Mouse (Mus musculus) left cerebral cortex, postnatal 25 days (tissue): ENCODE measurements around the gene Sirt3. TPM values are rescaled to one million over a fixed set of nuclear protein-coding genes. Genes with fewer than 3 reads are reported as not detected.

Experiments
- DNase-seq, 2 experiments: peaks; one replicate each; pipeline ENCODE4 v3.0.0; 2022; ENCODE audit warnings: low spot score in 2 of 2, mixed read lengths in 1 of 2
- intact Hi-C: fragments of 180-260 bp; cut with DNase I; formaldehyde crosslinking; loops from one replicate; pipeline ENCODE4 v1.15.1; 2025
- total RNA-seq, 2 experiments: library from RNA; stranded (reverse); gene quantifications; 2 replicates each; pipeline ENCODE4 v1.2.3; 2021

The Sirt3 gene
- total RNA-seq, 2 experiments from 2014 or later = 77.1 to 78.2 TPM

- peak; percentile 82 to 95 for DNase-seq
- intact Hi-C loops = loop anchor here (1.0 to 2.0 kb wide), 2 partner anchors 25 to 205 kb away; partner anchors contain the start of genes B4galnt4 and Psmd13
Measured at GRCm38 (mm10) chr7:140855860-140856784, 26.0 kb downstream of the Sirt3 start, which contains the start of gene Gm45785. Gene Gm45785 (minus strand): TSS chr7:140856331.

GRCm38 (mm10) chr7:140855181-140855580 lies 26.9 kb downstream of the Sirt3 start:
- intact Hi-C loops = no loop called here

DNA sequence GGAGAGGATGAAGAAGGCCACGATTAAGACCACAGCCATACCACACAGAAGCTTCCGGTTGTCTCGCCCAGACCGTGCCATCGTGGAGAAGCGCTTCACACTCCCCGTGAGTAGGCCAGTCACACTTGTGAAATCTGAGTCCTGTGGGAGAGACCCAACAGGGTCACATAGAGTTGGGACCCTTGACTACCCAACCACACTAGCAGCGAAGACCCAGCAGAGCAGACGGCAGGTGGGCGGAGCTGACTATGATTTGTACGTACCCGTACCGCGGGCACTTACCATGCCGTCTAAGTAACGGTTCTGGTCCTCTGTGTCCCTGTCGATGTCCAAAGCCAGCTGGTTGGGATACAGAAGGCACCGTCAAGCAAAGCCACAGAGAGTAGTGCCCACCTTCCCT lies 27.6 kb downstream of the Sirt3 start:
- intact Hi-C loops = no loop called here
- no peak for DNase-seq

More at GRCm38 (mm10) chr7:140855181-140855580, 26.9 kb downstream of the Sirt3 start:
- no peak for DNase-seq

- no peak for DNase-seq
- intact Hi-C loops = no loop called here
Measured at GRCm38 (mm10) chr7:140853386-140853785, 28.7 kb downstream of the Sirt3 start.

GRCm38 (mm10) chr7:140851916-140852315 lies 30.2 kb downstream of the Sirt3 start:
- intact Hi-C loops = no loop called here

GRCm38 (mm10) chr7:140848591-140848990 lies 33.5 kb downstream of the Sirt3 start:
- intact Hi-C loops = no loop called here
- DNase-seq = no peak

More at GRCm38 (mm10) chr7:140851916-140852315, 30.2 kb downstream of the Sirt3 start:
- no peak for DNase-seq

DNA sequence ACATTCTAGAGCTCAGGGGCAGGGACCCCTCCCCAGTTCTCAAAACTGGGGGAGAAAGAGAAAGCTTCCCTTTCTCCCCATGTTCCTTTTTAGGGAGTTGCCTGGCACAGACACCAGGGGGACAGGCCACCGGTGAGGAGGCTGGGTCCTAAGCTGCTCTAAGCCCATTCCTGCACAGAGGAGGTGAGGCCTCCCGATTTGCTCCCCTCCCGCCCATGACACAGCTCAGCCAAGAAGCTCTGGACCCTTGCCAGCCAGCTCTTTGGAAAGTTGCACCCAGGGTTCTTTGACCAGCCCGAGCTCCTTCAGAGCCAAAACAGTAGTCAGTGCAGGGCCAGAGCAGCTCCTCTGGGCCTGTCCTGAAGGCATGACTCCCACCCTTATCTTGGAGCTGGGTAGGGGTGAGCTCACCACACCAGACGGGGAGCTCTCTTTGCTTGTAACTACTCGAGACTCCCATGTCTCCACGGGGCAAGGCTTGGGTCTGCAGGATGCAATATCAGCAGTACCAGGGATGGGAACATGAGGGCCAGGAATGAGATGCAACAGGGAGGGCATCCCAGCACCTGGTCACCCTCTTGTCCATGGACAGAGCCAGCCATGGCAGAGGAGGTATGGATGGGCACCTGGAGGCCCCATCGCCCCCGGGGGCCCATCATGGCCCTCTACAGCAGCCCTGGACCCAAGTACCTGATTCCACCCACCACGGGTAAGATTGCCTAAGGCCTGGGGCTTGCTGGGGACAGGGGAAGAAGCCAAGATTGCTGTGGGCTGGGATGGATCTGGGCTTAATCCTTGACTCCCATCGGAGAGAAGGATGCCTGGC lies 34.1 kb downstream of the Sirt3 start, which contains the start of gene Odf3:
Gene Odf3 (plus strand): TSS at position 51 of the 826 bp plus-strand sequence.
- intact Hi-C loops = no loop called here
- no peak for DNase-seq

GRCm38 (mm10) chr7:140846676-140847075 lies 35.4 kb downstream of the Sirt3 start:
- intact Hi-C loops = no loop called here
- no peak for DNase-seq

GRCm38 (mm10) chr7:140845683-140846082 lies 36.4 kb downstream of the Sirt3 start:
- intact Hi-C loops = loop anchor here (1.0 kb wide), 1 partner anchor 203 kb away; no protein-coding TSS in a partner anchor
- no peak for DNase-seq

DNA sequence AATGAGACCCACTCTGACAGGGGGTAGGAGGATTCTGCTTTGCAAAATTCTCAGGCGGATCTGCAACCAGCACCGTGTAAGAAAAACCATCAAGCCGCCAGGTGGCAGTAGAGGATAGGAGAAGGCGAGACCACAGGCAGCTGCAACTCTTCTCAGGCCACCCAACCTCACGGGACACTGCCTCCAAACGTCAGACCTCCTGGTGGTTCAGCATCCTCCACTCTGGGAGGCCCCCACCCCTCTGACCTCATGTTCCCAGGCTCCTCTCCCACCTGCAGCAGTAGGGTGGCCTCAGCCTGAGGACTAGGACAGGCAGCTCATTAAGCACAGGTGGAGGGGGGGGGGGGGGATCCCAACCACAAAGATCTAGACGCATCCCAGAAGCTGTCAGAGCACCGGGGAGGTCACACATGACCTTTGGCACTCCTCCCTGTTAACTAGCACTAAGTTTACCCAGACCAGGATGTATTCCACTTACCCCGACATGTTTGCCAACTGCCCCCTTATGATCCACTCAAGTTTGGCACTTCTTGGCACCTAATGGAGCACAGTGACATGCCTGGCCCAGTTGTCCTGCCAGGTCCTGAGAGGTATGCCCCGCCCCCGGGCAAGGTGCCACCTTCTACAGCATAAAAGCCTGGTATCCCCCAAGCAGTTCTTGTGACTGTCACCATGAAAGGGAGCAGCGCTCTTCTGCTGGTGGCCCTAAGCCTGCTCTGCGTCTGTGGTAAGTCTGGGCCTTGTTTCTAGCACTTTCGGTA lies 37.0 kb downstream of the Sirt3 start, which contains the start of gene Scgb1c1:
Gene Scgb1c1 (plus strand): TSS at position 643 of the 761 bp plus-strand sequence.
- peak; percentile 83 to 91 for DNase-seq
- intact Hi-C loops = loop anchor here (1.0 kb wide), 2 partner anchors 58 to 203 kb away; no protein-coding TSS in a partner anchor

GRCm38 (mm10) chr7:140843806-140844205 lies 38.3 kb downstream of the Sirt3 start:
- intact Hi-C loops = loop anchor here (1.0 kb wide), 1 partner anchor 59 kb away; no protein-coding TSS in a partner anchor
- DNase-seq = no peak

DNA sequence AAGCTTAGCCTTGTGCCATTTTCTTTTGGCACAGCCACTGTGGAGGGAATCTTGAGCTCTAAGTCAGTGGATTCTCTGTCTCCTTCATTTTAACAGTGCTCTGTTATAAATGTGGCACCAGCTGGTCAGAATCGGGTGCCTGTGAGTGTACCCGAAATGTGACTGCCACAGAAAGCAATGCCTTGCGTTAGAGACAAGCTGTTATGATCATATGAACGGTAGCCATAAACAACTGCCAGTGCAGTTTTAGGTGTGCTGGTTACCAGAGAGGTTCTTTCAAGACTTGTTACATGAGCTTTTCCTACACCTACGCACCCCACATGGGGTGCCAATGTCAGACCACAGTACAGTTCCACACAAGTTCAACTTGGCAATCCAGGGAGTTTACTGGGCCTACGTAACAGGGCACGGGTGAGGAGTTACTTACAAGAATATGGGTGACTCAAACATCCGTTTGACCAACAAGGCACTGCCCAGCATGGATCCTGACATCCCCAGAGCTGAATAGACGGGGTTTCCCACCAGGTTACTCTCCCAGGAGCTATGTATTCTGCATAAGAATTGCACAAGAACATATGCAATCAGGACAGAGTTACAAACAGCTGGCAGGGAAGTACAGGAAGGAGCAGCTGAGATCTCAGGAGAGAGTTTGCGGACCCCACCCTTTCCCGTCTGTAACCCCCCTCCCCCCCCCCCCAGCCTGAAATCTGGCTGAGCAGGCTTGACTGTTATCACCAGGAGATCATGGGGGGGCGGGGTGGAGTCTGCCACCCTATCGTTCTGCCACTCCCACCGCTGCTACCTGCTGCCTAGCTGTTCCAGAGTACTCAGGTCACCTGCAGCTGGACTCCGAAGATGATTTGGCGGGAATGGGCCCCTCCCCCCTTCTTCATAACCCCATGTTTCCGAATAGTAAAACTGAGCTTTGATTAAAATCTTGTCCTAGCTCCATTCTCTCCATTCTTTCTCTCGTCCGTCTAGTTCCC lies 41.1 kb downstream of the Sirt3 start:
- no peak for DNase-seq
- intact Hi-C loops = no loop called here

- intact Hi-C loops = no loop called here
- no peak for DNase-seq
Measured at GRCm38 (mm10) chr7:140839556-140839955, 42.6 kb downstream of the Sirt3 start.

GRCm38 (mm10) chr7:140836243-140837115 lies 45.6 kb downstream of the Sirt3 start:
- DNase-seq = peak in 1 of 2 experiments; percentile 84
- intact Hi-C loops = no loop called here

GRCm38 (mm10) chr7:140835758-140836087 lies 46.4 kb downstream of the Sirt3 start:
- DNase-seq = no peak
- intact Hi-C loops = no loop called here

DNA sequence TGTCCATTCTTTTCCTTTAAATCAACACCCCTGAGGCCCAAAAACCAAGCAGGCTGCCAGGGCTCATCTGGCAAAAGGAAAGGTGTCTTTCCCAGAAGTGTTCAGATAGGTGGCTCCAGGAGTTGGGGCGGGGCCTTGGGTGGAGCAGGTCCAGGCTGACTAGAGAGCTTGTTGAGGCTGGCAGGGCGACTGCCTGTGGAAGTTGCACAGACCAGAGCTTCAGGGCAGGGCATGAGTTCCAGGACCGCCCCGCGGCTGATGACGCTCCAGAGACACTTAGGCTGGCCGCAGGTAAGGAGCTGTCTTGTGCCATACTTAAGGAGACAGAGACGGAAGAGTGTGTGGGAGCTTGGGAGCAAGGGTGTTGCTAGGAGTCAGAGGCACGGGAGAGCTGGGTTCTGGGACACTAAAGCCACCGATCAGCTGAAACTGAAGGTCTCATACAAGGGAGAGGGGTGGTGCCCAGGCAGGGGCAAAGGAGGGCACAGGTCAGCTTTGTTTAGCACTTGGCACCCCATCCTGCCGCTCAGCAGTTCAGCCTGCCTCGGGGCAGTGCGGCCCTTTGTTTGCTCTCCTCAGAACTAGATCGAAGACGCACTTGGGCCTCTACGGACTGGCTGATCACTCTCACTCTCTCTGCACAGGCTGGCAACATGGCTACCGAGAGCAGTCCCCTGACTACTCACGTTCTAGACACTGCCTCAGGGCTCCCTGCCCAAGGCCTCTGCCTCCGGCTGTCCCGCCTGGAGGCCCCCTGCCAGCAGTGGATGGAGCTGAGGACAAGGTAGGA lies 46.9 kb downstream of the Sirt3 start, which contains the start of gene Urah:
Gene Urah (plus strand): TSS at position 51 of the 790 bp plus-strand sequence.
- intact Hi-C loops = no loop called here

More for the DNA sequence above, 46.9 kb downstream of the Sirt3 start, which contains the start of gene Urah:
- DNase-seq = no peak
